Mouse (Mus musculus): ENCODE measurements at regions not wholly inside any gene's neighbourhood (a gene's known extent, or its start where the extent isn't known, plus 50 kb on each side); places are given as distances from the start of the nearest gene placed in this dataset.

DNA sequence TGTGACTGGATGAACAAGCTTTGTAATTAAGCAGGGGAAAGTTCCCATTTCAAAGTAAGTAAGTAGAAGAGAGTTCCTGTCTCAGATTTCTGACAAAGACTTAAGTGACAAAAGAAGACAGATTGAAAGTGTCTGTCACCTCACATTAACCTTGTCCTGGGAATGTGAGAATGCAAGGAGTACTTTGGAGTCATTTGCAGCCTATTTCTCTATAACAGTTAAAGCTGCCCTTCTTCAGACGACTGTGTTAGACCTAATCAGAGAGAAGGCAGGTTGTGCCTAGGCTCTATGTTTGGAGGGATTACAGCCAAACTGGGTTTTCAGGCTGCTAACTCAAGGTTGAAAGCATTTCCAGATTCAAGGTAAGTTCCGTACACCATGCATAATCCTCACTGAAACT, 446.5 kb downstream of the Pdgfc start:
- WGBS: 50% methylated on average over 2 of the region's 2 CpGs
- Histone ChIP-seq H3K27ac (replicated peaks; ENCODE audit: low read depth, low read length) (no peak overlapping the region), H3K27me3 (ENCODE audit: control insufficient read depth, insufficient read depth, low read length) (no peaks in the 10 kb centered on the region), H3K4me2 (ENCODE audit: low read length) (no peak overlapping the region), H3K4me3 (replicated peaks; ENCODE audit: low read depth, low read length) (no peak overlapping the region), H3K9me3 (ENCODE audit: control insufficient read depth, low read length) (no peaks in the 10 kb centered on the region), H3K36me3 (ENCODE audit: control insufficient read depth, insufficient read depth, low read length) (no peaks in the 10 kb centered on the region), H3K9ac (replicated peaks; ENCODE audit: low read length) (no peak overlapping the region), H3K4me1 (ENCODE audit: control insufficient read depth, insufficient read depth, low read length) (no peaks in the 10 kb centered on the region)
- DNase-seq: no peak
- ATAC-seq (ENCODE audit: low FRiP score, low TSS enrichment): no peak

DNA sequence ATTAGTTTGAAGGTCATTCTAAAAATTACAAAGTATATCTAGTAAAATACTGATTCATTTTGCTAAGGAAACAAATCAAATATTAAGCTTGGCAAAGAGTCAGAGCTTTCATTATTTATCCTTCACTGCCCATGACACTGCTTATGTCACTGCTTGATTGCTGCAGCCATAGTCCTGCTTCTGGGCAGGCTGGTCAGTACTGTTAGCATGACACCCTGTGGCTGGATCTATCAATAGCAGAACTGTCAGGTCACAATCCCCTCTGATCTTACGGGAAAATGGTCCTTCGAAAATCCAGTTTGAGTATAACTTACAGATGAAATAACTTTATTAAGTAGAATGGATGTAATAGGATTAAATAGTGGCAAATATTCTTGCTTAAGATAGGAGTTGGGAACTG, 447.1 kb downstream of the Pdgfc start:
- Histone ChIP-seq H3K27ac (replicated peaks; ENCODE audit: low read depth, low read length) (no peak overlapping the region), H3K36me3 (ENCODE audit: control insufficient read depth, insufficient read depth, low read length) (no peaks in the 10 kb centered on the region), H3K27me3 (ENCODE audit: control insufficient read depth, insufficient read depth, low read length) (no peaks in the 10 kb centered on the region), H3K9me3 (ENCODE audit: control insufficient read depth, low read length) (no peaks in the 10 kb centered on the region), H3K9ac (replicated peaks; ENCODE audit: low read length) (no peak overlapping the region), H3K4me2 (ENCODE audit: low read length) (no peak overlapping the region), H3K4me3 (replicated peaks; ENCODE audit: low read depth, low read length) (no peak overlapping the region), H3K4me1 (ENCODE audit: control insufficient read depth, insufficient read depth, low read length) (no peaks in the 10 kb centered on the region)
- no peak for ATAC-seq (ENCODE audit: low FRiP score, low TSS enrichment)
- peak; percentile 33 for DNase-seq
- WGBS: 64% methylated on average over 2 of the region's 2 CpGs

DNA sequence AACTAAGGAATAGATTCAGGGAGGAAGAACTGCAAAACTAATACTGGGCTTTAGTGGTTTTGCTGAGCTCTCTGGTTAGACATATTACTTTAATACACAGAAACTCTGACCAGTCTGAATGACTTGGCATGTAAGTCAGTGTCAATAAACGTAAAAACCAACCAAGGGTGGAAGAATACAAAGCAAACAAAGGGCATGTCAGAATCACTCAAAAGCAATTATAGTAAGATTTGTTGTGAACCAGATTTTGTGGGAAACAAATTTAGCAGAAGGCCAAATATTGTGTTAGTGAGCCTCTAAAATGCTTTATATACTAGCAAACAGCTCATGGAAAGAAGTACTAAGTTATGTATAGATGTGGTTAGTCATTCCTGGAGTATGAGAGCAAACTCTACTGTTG, 427.1 kb upstream of the Ctso start:
- H3K9ac ChIP-seq (replicated peaks; ENCODE audit: low read length): no peak overlapping the region
- H3K27me3 ChIP-seq (ENCODE audit: control insufficient read depth, insufficient read depth, low read length): no peaks in the 10 kb centered on the region
- no peak overlapping the region for H3K4me2 ChIP-seq (ENCODE audit: low read length)
- H3K36me3 ChIP-seq (ENCODE audit: control insufficient read depth, insufficient read depth, low read length): no peaks in the 10 kb centered on the region
- WGBS: 80% methylated on average over 1 of the region's 1 CpGs
- no peak overlapping the region for H3K4me3 ChIP-seq (replicated peaks; ENCODE audit: low read depth, low read length)
- no peaks in the 10 kb centered on the region for H3K4me1 ChIP-seq (ENCODE audit: control insufficient read depth, insufficient read depth, low read length)
- ATAC-seq (ENCODE audit: low FRiP score, low TSS enrichment) (no peak), DNase-seq (no peak)
- H3K27ac ChIP-seq (replicated peaks; ENCODE audit: low read depth, low read length): no peak overlapping the region
- no peaks in the 10 kb centered on the region for H3K9me3 ChIP-seq (ENCODE audit: control insufficient read depth, low read length)

DNA sequence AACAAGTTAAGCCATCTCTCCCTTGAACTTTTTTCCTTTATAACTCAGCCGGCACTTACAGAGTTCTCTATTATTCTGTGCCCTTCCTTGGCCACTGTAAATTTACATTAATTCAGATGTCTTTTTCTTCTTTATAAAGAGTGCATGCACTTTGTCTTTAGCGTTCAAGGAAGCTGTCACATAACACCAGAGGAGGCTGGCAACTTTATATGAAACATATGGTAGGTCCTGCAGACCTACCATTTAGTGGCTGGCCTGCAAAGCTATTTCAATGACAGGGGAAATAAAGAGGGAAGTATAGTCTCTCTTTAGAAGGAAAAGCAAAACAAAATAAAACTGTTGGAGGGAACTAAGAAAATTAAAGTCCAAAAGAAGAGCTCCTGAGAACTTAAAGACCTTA, 423.8 kb upstream of the Ctso start:
- Histone ChIP-seq H3K4me3 (replicated peaks; ENCODE audit: low read depth, low read length) (no peak overlapping the region), H3K9me3 (ENCODE audit: control insufficient read depth, low read length) (no peaks in the 10 kb centered on the region), H3K27ac (replicated peaks; ENCODE audit: low read depth, low read length) (no peak overlapping the region), H3K4me1 (ENCODE audit: control insufficient read depth, insufficient read depth, low read length) (no peaks in the 10 kb centered on the region), H3K9ac (replicated peaks; ENCODE audit: low read length) (no peak overlapping the region), H3K4me2 (ENCODE audit: low read length) (no peak overlapping the region), H3K36me3 (ENCODE audit: control insufficient read depth, insufficient read depth, low read length) (no peaks in the 10 kb centered on the region), H3K27me3 (ENCODE audit: control insufficient read depth, insufficient read depth, low read length) (no peaks in the 10 kb centered on the region)
- ATAC-seq (ENCODE audit: low FRiP score, low TSS enrichment) (no peak), DNase-seq (no peak)
- 44% methylated on average over 2 of the region's 2 CpGs for WGBS

DNA sequence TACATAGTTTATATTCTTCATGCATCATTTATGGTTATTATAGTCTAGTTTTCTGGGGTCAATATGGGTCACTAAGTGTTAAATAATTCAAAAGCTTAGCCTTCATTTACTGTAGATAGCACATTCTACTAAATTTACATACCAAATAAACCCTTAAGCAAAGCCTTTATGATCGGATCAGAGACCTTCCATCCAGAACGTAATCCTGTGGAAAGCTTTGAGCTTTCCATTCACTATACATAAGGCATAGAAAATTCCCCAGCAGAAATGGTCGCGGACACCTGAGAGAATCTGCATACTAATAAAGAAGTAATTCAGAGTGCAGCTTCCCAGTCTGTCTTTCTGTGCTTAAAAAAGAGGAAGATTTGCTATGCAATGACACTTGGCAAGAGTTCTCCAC, 410.6 kb upstream of the Ctso start:
- Histone ChIP-seq H3K36me3 (ENCODE audit: control insufficient read depth, insufficient read depth, low read length) (no peaks in the 10 kb centered on the region), H3K4me2 (ENCODE audit: low read length) (no peak overlapping the region)
- peak; percentile 55; the same call in 1 of the 2 replicates for ATAC-seq (ENCODE audit: low FRiP score, low TSS enrichment)

DNA sequence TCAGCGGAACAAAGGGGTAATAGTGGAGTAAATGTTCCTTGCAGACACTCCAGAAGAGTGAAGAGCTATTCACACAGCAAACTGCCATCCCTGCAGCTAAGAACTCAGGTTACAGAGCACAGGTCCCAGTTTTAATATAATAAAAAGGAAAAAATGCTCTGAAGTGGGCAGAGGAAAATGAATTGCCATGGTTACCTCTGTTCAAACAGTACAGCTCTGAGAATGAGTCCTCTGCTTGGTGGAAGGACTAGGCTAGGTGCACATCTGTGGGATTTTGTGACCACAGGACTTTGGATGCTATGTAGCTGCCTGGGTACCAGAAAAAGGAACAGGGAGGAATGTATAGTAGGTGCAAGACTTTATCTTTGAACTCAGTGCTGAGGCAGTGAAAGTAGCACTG, 401.5 kb upstream of the Ctso start:
- H3K9me3 ChIP-seq (ENCODE audit: control insufficient read depth, low read length): no peaks in the 10 kb centered on the region
- H3K4me3 ChIP-seq (replicated peaks; ENCODE audit: low read depth, low read length): no peak overlapping the region
- 97% methylated on average over 1 of the region's 1 CpGs for WGBS
- DNase-seq: no peak
- no peaks in the 10 kb centered on the region for H3K36me3 ChIP-seq (ENCODE audit: control insufficient read depth, insufficient read depth, low read length)
- H3K4me2 ChIP-seq (ENCODE audit: low read length): no peak overlapping the region
- H3K4me1 ChIP-seq (ENCODE audit: control insufficient read depth, insufficient read depth, low read length): no peaks in the 10 kb centered on the region
- ATAC-seq (ENCODE audit: low FRiP score, low TSS enrichment): no peak
- no peak overlapping the region for H3K27ac ChIP-seq (replicated peaks; ENCODE audit: low read depth, low read length)
- H3K9ac ChIP-seq (replicated peaks; ENCODE audit: low read length): no peak overlapping the region
- no peaks in the 10 kb centered on the region for H3K27me3 ChIP-seq (ENCODE audit: control insufficient read depth, insufficient read depth, low read length)

More for the DNA sequence above, 410.6 kb upstream of the Ctso start:
- no peaks in the 10 kb centered on the region for H3K9me3 ChIP-seq (ENCODE audit: control insufficient read depth, low read length)
- H3K4me3 ChIP-seq (replicated peaks; ENCODE audit: low read depth, low read length): no peak overlapping the region
- no peaks in the 10 kb centered on the region for H3K4me1 ChIP-seq (ENCODE audit: control insufficient read depth, insufficient read depth, low read length)
- peak; percentile 40 for DNase-seq
- WGBS: 9% methylated on average over 4 of the region's 4 CpGs
- H3K27ac ChIP-seq (replicated peaks; ENCODE audit: low read depth, low read length): no peak overlapping the region
- H3K9ac ChIP-seq (replicated peaks; ENCODE audit: low read length): no peak overlapping the region
- H3K27me3 ChIP-seq (ENCODE audit: control insufficient read depth, insufficient read depth, low read length): no peaks in the 10 kb centered on the region

DNA sequence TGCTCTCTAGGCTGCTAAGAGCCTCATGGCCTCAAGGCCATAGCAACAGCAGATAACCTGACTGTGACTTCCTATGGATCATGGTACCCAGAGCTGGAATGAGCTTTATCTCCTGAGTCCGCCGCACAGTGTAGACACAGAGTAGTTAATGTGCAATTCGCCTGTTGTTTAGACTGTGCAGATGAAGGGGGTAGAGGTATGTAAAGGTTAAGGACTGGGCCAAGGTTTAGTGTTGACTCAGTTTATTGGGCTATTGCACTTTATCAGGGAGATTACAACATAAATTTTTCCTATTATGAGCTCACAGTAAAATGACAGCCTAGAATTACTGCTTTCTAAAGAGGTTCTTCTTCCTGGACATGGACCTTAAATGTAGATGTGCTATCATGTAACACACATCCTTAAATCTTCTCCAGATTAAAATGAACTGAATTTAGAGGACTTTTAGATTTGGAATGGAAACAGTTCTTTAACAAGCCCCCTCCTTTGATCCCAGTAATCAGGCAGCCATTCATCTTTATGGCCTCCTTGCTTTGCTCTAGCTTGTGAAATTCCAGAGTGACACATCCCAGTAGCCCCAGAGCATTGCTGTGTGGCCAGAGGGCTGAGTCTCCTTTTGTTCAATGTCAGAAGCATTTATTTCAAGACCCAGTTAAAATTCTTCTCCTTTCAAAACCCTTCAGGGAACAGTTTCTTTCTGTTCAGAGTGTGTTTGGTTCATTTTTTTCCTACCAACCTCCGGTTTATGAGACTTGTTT, 396.8 kb upstream of the Ctso start:
- no peak for ATAC-seq (ENCODE audit: low FRiP score, low TSS enrichment)
- Histone ChIP-seq H3K4me3 (replicated peaks; ENCODE audit: low read depth, low read length) (no peak overlapping the region), H3K27ac (replicated peaks; ENCODE audit: low read depth, low read length) (no peak overlapping the region), H3K36me3 (ENCODE audit: control insufficient read depth, insufficient read depth, low read length) (no peaks in the 10 kb centered on the region), H3K9me3 (ENCODE audit: control insufficient read depth, low read length) (no peaks in the 10 kb centered on the region), H3K4me1 (ENCODE audit: control insufficient read depth, insufficient read depth, low read length) (no peaks in the 10 kb centered on the region), H3K4me2 (ENCODE audit: low read length) (no peak overlapping the region), H3K27me3 (ENCODE audit: control insufficient read depth, insufficient read depth, low read length) (no peaks in the 10 kb centered on the region), H3K9ac (replicated peaks; ENCODE audit: low read length) (no peak overlapping the region)
- 76% methylated on average over 4 of the region's 4 CpGs for WGBS
- no peak for DNase-seq

DNA sequence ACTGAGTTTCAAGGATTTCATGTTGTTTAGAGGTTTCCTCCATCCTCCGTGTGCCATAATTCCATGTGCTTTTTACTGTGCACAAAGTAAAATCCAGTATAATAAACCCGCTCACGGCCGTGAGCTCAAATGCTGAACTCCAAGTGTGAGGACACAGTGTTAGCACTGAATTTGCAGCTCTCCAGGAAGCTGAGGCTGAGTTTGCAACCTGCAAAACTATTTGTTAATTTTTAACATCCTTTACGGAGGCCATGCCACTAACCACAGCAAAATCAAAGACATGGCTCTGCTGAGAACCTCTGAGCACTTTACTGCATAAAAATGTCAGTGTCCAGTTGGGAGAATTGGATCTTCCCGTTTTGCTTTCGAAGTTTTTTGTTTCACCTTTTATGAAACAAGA, 377.6 kb upstream of the Ctso start:
- DNase-seq: no peak
- no peak overlapping the region for H3K27ac ChIP-seq (replicated peaks; ENCODE audit: low read depth, low read length)
- H3K9ac ChIP-seq (replicated peaks; ENCODE audit: low read length): no peak overlapping the region
- H3K36me3 ChIP-seq (ENCODE audit: control insufficient read depth, insufficient read depth, low read length): no peaks in the 10 kb centered on the region
- no peaks in the 10 kb centered on the region for H3K4me1 ChIP-seq (ENCODE audit: control insufficient read depth, insufficient read depth, low read length)
- no peak overlapping the region for H3K4me3 ChIP-seq (replicated peaks; ENCODE audit: low read depth, low read length)
- no peak for ATAC-seq (ENCODE audit: low FRiP score, low TSS enrichment)
- H3K27me3 ChIP-seq (ENCODE audit: control insufficient read depth, insufficient read depth, low read length): no peaks in the 10 kb centered on the region
- WGBS: 88% methylated on average over 7 of the region's 7 CpGs
- no peaks in the 10 kb centered on the region for H3K9me3 ChIP-seq (ENCODE audit: control insufficient read depth, low read length)
- H3K4me2 ChIP-seq (ENCODE audit: low read length): no peak overlapping the region

DNA sequence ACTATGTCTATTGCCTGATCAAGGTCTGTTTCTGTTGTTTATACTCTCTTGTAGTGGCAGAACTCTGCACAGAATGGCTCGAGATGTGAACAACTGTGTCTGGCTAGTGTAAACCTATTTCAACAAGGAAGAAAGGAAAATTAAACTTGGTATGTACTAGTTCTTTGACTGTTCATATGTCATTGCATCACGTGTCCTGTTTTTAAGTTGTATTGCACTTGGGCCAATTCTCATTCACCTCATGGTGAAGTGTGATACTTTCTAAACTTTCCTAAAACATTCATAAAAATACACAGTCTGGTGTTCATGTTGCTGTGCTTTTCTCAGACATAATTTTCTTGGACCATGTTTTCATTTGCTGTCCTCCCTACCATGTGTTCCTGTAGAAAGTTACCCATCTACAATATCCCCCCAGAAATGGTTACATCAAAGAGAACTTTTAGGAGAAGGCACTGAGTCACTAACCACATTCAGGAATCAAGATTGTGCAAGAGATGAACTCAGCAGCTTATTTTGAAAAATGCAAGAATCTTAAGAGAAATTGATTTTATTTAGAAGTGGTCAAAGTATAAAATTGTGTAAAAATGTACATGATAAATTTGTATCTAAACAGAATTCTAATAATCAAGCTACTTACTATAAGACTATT, 369.7 kb upstream of the Ctso start:
- Histone ChIP-seq H3K36me3 (ENCODE audit: control insufficient read depth, insufficient read depth, low read length) (no peaks in the 10 kb centered on the region), H3K4me3 (replicated peaks; ENCODE audit: low read depth, low read length) (no peak overlapping the region), H3K9ac (replicated peaks; ENCODE audit: low read length) (no peak overlapping the region), H3K9me3 (ENCODE audit: control insufficient read depth, low read length) (no peaks in the 10 kb centered on the region), H3K4me2 (ENCODE audit: low read length) (no peak overlapping the region), H3K27ac (replicated peaks; ENCODE audit: low read depth, low read length) (no peak overlapping the region), H3K4me1 (ENCODE audit: control insufficient read depth, insufficient read depth, low read length) (no peaks in the 10 kb centered on the region), H3K27me3 (ENCODE audit: control insufficient read depth, insufficient read depth, low read length) (no peaks in the 10 kb centered on the region)
- DNase-seq (no peak), ATAC-seq (ENCODE audit: low FRiP score, low TSS enrichment) (no peak)
- 89% methylated on average over 2 of the region's 2 CpGs for WGBS

Measured in midbrain, embryonic 14.5 days (tissue).